Mouse (Mus musculus) midbrain, embryonic 16.5 days (tissue): ENCODE results near the gene Inka2. TPM values are rescaled to one million over a fixed set of nuclear protein-coding genes. Genes with fewer than 3 reads are reported as not detected.

Experiments
- ATAC-seq: fragments of 200-750 bp; cut with Nextera tagmentation; 2 replicates; pipeline ENCODE4 v1.8.0; 2017; ENCODE audit warnings: moderate TSS enrichment
- H3K27ac ChIP-seq: fragments of 300-500 bp; sonication (generic); 2 replicates; pipeline ENCODE4 v1.5.1; 2014; ENCODE audit warnings: mild to moderate bottlenecking, low read length, mixed read lengths
- H3K27me3 ChIP-seq: fragments of 300-500 bp; sonication (generic); 2 replicates; pipeline ENCODE4 v1.6.1; 2014; ENCODE audit warnings: low read depth, low read length, mixed read lengths; ENCODE audit not compliant: control insufficient read depth, insufficient read depth
- H3K36me3 ChIP-seq: fragments of 300-500 bp; sonication (generic); 2 replicates; pipeline ENCODE4 v1.6.1; 2014; ENCODE audit warnings: mild to moderate bottlenecking, low read length, moderate library complexity, mixed read lengths; ENCODE audit not compliant: control insufficient read depth, insufficient read depth
- H3K4me1 ChIP-seq: fragments of 300-500 bp; sonication (generic); 2 replicates; pipeline ENCODE4 v1.6.1; 2014; ENCODE audit warnings: mild to moderate bottlenecking, low read length, mixed read lengths; ENCODE audit not compliant: control insufficient read depth, insufficient read depth
- H3K4me2 ChIP-seq: fragments of 300-500 bp; sonication (generic); 2 replicates; pipeline ENCODE4 v1.6.1; 2014; ENCODE audit warnings: mild to moderate bottlenecking, low read length, mixed read lengths
- H3K4me3 ChIP-seq: fragments of 300-500 bp; sonication (generic); 2 replicates; pipeline ENCODE4 v1.5.1; 2014; ENCODE audit warnings: low read depth, mild to moderate bottlenecking, low read length, moderate library complexity, mixed read lengths
- H3K9ac ChIP-seq: fragments of 300-500 bp; sonication (generic); 2 replicates; pipeline ENCODE4 v1.6.1; 2014; ENCODE audit warnings: low read depth, low read length, mixed read lengths
- H3K9me3 ChIP-seq: fragments of 300-500 bp; sonication (generic); replicated peaks from 2 replicates; pipeline ENCODE4 v1.6.1; 2014; ENCODE audit warnings: mild to moderate bottlenecking, low read length, mixed read lengths; ENCODE audit not compliant: control insufficient read depth, poor library complexity, severe bottlenecking
- WGBS: fragments of 180-500 bp; shearing (Covaris S2); extraction: QIAGEN DNeasy Blood & Tissue Kit; methylation state at CpG from one replicate; pipeline ENCODE4 v1.1.7; 2014; 5-methylcytosine and 5-hydroxymethylcytosine counted together
- polyA plus RNA-seq: library from polyadenylated mRNA; unstranded; fragments of >200 nt; fragmentation: Nextera tagmentation; extraction: Ambion mirVana; gene quantifications from 2 replicates; pipeline ENCODE4 v1.2.1, GENCODE M21; 2015

The Inka2 gene
- polyA plus RNA-seq, 1 experiment from 2014 or later = 7.0 TPM

DNA sequence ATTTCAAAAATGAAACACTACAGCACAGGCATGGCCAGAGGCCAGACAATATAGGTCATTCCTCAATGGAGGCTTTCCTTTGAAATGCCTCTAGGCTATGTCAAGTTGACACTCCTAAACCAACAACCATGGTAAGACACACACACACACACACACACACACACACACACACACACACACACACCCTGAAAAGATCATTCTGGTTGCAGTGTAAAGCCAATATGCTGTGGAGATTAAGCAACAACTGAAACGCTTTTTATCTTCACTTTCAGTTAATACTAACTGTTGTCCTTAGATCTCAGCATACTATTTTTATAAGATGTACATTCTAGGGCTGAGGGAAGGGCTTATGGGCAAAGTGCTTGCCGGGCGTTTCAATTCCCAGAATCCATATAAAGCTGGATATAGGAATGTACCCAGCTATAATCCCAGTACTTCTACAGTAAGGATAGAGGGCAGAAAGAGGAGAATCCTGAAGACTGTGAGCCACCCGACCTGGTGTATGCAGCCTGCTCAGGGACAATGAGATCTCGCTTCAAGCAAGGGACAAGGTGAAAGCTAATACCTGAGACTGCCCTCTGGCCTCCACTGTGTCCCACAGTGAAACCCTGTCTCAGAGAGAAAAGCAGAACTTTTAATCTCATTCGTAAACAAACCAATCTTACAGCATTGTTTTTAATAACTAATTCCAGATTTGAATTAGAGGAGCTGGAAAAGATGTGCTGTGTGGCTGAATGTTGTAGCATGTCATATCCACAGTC, 53.1 kb downstream of the Inka2 start:
- Histone ChIP-seq H3K9ac (no peak overlapping the region), H3K27ac (no peak overlapping the region), H3K36me3 (no peaks in the 10 kb centered on the region), H3K27me3 (no peaks in the 10 kb centered on the region), H3K4me1 (peaks cover 2% of the 10 kb centered on the region; the same call in 1 of the 2 replicates), H3K4me3 (no peak overlapping the region), H3K9me3 (no peaks in the 10 kb centered on the region), H3K4me2 (no peak overlapping the region)
- WGBS = 72% methylated on average over 6 of the region's 6 CpGs
- ATAC-seq = no peak

DNA sequence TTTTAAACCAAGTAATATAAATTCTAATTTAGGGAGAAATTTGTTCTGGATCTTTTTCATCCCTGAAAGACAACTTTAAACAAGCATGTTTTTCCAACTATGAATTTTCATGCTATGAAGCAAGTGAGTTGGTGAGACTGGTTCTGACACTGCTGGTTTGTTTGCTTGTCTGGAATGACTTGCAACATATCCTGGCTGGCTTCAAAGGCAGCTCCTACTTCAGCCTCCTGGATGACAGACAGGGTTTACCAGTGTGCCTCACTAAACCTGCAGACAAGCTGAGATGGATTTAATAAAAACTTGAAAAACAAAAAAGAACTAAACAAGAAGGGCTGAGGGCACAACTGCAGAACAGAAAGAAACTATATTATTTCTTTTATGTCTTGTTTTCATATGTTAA, 53.7 kb downstream of the Inka2 start:
- H3K4me2 ChIP-seq = no peak overlapping the region
- no peaks in the 10 kb centered on the region for H3K27me3 ChIP-seq
- no peak overlapping the region for H3K27ac ChIP-seq
- no peak for ATAC-seq
- H3K36me3 ChIP-seq = no peaks in the 10 kb centered on the region
- no peaks in the 10 kb centered on the region for H3K9me3 ChIP-seq
- H3K4me1 ChIP-seq = peaks cover 2% of the 10 kb centered on the region; the same call in 1 of the 2 replicates
- H3K4me3 ChIP-seq = no peak overlapping the region
- H3K9ac ChIP-seq = no peak overlapping the region

DNA sequence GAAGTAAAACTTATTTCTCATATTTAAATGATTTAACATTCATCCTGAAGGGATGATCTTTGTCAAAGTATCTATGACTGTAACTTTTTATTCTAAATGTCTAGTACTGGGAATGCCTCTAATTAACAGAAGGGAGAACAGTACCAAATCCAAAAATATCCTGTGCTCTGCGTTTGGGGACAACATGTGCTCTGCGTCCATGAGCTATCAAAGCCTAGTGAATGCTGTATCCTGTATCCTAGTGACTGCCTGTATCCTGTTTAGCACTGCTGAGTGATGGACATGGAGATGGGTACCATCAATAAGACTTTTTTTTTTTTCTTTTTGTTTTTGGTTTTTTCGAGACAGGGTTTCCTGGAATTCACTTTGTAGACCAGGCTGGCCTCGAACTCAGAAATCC, 54.3 kb downstream of the Inka2 start:
- Histone ChIP-seq H3K4me3 (no peak overlapping the region), H3K4me1 (peaks cover 2% of the 10 kb centered on the region; the same call in 1 of the 2 replicates), H3K27me3 (no peaks in the 10 kb centered on the region), H3K9me3 (no peaks in the 10 kb centered on the region), H3K4me2 (no peak overlapping the region), H3K27ac (no peak overlapping the region), H3K9ac (no peak overlapping the region), H3K36me3 (no peaks in the 10 kb centered on the region)
- ATAC-seq = no peak
- WGBS = 91% methylated on average over 4 of the region's 4 CpGs

DNA sequence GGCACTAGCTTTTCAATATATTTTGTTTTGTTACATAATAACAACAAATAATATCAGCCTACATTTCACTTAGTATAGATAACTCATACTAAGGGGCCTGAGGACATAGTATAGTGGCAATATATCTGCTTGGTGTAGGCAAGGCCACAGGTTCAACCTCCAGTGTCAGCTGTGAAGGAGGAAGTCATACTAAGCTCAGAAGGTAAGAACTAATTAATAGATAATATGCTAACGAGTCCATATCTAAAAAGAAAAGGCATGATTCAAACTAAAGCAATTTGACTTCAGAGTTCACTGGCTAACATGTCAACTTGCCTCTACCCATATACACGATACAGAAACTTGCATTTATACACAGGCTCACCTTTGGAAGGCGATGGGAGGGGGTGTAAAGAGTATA, 55.7 kb downstream of the Inka2 start:
- no peak for ATAC-seq

DNA sequence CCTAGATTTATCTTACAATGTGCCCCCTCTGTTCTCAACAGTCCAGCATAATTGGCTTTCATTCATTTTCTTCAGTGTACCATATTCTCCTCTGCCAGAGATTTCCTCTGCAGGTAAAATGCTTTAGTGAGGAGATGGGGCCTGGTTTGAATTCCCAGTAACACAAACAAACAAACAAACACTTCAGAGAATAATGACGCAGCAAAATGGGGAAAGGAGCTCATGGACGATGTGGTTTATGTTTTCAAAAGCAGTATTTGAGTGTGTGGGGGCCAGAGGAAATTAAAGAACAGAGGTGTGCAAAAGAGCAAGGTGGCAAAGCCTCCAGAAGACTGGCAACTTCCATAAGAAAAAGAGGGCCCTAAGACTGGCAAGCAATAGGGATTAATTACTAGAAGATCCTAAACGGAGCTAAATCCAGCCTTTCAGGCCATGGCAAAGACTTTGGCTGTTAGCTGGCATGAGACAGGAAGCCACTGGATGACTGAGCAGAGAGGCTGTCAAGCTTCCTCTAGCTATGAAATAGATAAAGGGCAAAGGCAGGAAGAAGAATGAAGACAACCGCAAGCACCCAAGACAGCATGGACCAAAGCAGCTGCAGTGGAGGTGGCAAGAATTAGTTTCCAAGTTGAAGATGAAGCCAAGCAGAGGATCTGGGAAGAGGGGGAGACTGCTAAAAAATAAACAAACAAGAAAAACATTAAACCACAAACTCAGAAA, 58.9 kb downstream of the Inka2 start:
- no peak for ATAC-seq

More for the DNA sequence above, 55.7 kb downstream of the Inka2 start:
- Histone ChIP-seq H3K27me3 (no peaks in the 10 kb centered on the region), H3K36me3 (no peaks in the 10 kb centered on the region), H3K27ac (no peak overlapping the region), H3K4me1 (peaks cover 2% of the 10 kb centered on the region; the same call in 1 of the 2 replicates), H3K9me3 (no peaks in the 10 kb centered on the region), H3K4me2 (no peak overlapping the region), H3K4me3 (no peak overlapping the region), H3K9ac (no peak overlapping the region)
- 95% methylated on average over 3 of the region's 3 CpGs for WGBS

DNA sequence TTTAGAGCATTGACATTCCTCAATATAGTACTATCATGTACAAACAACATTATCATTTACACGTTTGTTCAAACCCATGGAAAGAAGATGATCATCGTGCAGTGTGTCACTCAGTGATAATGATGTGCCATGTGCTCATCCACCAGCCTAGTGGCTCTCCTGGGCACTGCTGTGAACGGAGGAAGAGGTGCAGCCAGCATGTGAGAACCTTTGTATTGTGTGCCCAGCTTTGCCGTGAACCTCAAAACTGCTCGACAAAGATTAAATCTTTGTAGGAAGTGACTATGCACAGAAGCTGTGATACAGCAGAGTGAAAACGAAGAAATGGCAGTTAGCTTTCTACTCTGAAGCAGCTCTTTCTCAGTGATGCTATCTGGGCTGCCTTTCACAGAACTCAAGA, 64.1 kb downstream of the Inka2 start:
- no peaks in the 10 kb centered on the region for H3K36me3 ChIP-seq
- no peaks in the 10 kb centered on the region for H3K9me3 ChIP-seq
- no peak overlapping the region for H3K9ac ChIP-seq
- H3K4me2 ChIP-seq = no peak overlapping the region
- no peaks in the 10 kb centered on the region for H3K4me1 ChIP-seq
- H3K27me3 ChIP-seq = no peaks in the 10 kb centered on the region
- H3K4me3 ChIP-seq = no peak overlapping the region
- ATAC-seq = no peak
- no peak overlapping the region for H3K27ac ChIP-seq
- WGBS = 82% methylated on average over 6 of the region's 6 CpGs

More for the DNA sequence above, 58.9 kb downstream of the Inka2 start:
- H3K4me3 ChIP-seq = no peak overlapping the region
- no peaks in the 10 kb centered on the region for H3K36me3 ChIP-seq
- WGBS = 73% methylated on average over 4 of the region's 4 CpGs
- H3K4me2 ChIP-seq = no peak overlapping the region
- no peaks in the 10 kb centered on the region for H3K27me3 ChIP-seq
- no peaks in the 10 kb centered on the region for H3K9me3 ChIP-seq
- no peak overlapping the region for H3K9ac ChIP-seq
- H3K4me1 ChIP-seq = no peaks in the 10 kb centered on the region
- H3K27ac ChIP-seq = no peak overlapping the region

DNA sequence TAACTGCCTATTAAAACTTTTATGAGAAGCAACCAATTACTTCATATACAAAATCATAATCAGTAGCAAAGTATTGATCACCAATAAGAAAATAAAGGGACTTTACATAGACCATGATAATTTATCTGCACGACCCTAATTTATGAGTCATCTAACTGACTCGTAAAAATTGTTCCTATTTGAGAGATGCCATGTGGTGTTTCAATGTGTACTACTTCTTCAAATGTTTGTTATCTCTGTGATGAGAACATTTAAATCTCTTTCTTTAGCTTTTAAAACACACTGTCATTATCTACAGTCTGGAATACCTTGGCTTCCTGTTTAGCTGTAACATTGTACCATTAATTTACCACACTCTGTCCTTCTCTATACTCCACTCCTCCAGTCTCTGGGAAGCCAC, 65.0 kb downstream of the Inka2 start:
- Histone ChIP-seq H3K9ac (no peak overlapping the region), H3K27ac (no peak overlapping the region), H3K4me2 (no peak overlapping the region), H3K4me3 (no peak overlapping the region), H3K27me3 (no peaks in the 10 kb centered on the region), H3K9me3 (no peaks in the 10 kb centered on the region), H3K4me1 (no peaks in the 10 kb centered on the region), H3K36me3 (no peaks in the 10 kb centered on the region)
- ATAC-seq = no peak
- 91% methylated on average over 2 of the region's 2 CpGs for WGBS
